ENCODE assay signal across 8 mouse cellular contexts in genomic region chr6:99096105-99096775, GRCm38 (mm10).
DNase-seq lines count a peak whose midpoint lies in the region; ATAC-seq and TF ChIP-seq lines count a peak whose summit lies in the region.

No protein-coding gene starts in this region.

- H3K9me3 ChIP-seq in MEL (replicated peaks; ENCODE audit: insufficient read depth, low read length), result no peaks in the 10 kb centered on the region
- no peaks in the 10 kb centered on the region for H3K9me3 ChIP-seq in embryonic facial prominence, embryonic 14.5 days (ENCODE audit: control insufficient read depth, low read length)

- H3K36me3 ChIP-seq in MEL (ENCODE audit: control insufficient read depth in 1 of 2, insufficient read depth in 2 of 2, low read length in 2 of 2), result peaks cover 0 to 13% of the 10 kb centered on the region in 2 experiments; a peak in 2 of 4 replicates
- H3K36me3 ChIP-seq in embryonic facial prominence, embryonic 14.5 days (ENCODE audit: control insufficient read depth, insufficient read depth, low read length), result no peaks in the 10 kb centered on the region

- H3K27ac ChIP-seq in MEL (ENCODE audit: control insufficient read depth, low read depth, low read length), result peak overlapping the region; percentile 91
- H3K27ac ChIP-seq in embryonic facial prominence, embryonic 14.5 days (replicated peaks; ENCODE audit: low read depth, low read length), result peak overlapping the region; percentile 61

- intact Hi-C loops in heart, postnatal 36 days (cut with DNase I), result no loop called here

- ATAC-seq in embryonic facial prominence, embryonic 14.5 days (ENCODE audit: low read depth), result no peak
- ATAC-seq in megakaryocyte, adult 5-6 weeks (ENCODE audit: poor library complexity, severe bottlenecking), result peak; percentile 85

- TF ChIP-seq CTCF in MEL (IDR thresholded peaks at IDR 0.05 in 2 of 3, conservative IDR thresholded peaks at IDR 0.05 in 1 of 3; ENCODE audit: control insufficient read depth in 1 of 3, insufficient read depth in 1 of 3, low read depth in 2 of 3, low read length in 3 of 3, poor library complexity in 1 of 3, severe bottlenecking in 1 of 3), result no peak

- WGBS in embryonic facial prominence, embryonic 14.5 days, result 20% methylated on average over 12 of the region's 12 CpGs

- H3K27me3 ChIP-seq in MEL (ENCODE audit: control insufficient read depth in 1 of 2, insufficient read depth in 2 of 2, low read length in 2 of 2), result no peaks in the 10 kb centered on the region
- no peaks in the 10 kb centered on the region for H3K27me3 ChIP-seq in embryonic facial prominence, embryonic 14.5 days (replicated peaks; ENCODE audit: control insufficient read depth, insufficient read depth, low read length)

- peak; percentile 38 for DNase-seq in 3T3-L1 (ENCODE audit: low read depth, low spot score)
- DNase-seq in MEL (ENCODE audit: low read depth, low spot score), result peak; percentile 87
- DNase-seq in embryonic facial prominence, embryonic 14.5 days (ENCODE audit: low spot score), result peak; percentile 65
- peak; percentile 59 to 69 for DNase-seq in heart, postnatal 36 days
- peak; percentile 14 for DNase-seq in layer of hippocampus, adult 9-11 months
- peak; percentile 64 to 66 for DNase-seq in spleen, adult 18-20 months
- no peak for DNase-seq in adipocyte (ENCODE audit: low spot score)

- TF ChIP-seq RAD21 in MEL (IDR thresholded peaks at IDR 0.05; ENCODE audit: low read depth, low read length), result no peak

- peak overlapping the region; percentile 82 for H3K9ac ChIP-seq in MEL (ENCODE audit: control insufficient read depth, low read depth, low read length, poor library complexity, severe bottlenecking)
- H3K9ac ChIP-seq in embryonic facial prominence, embryonic 14.5 days (ENCODE audit: low read depth, low read length), result 0 out of 2 replicates have a peak overlapping the region, but pooled peaks have one; percentile 39

- H3K4me3 ChIP-seq in MEL (ENCODE audit: control insufficient read depth in 1 of 2, insufficient read depth in 1 of 2, low read depth in 2 of 2, low read length in 2 of 2), result peak overlapping the region; percentile 57 to 69
- H3K4me3 ChIP-seq in embryonic facial prominence, embryonic 14.5 days (ENCODE audit: low read depth, low read length), result peak overlapping the region; percentile 23

- H3K4me2 ChIP-seq in embryonic facial prominence, embryonic 14.5 days (ENCODE audit: low read depth, low read length), result peak overlapping the region; percentile 56

- peaks cover 0 to 12% of the 10 kb centered on the region in 2 experiments; a peak in 2 of 4 replicates for H3K4me1 ChIP-seq in MEL (ENCODE audit: control insufficient read depth in 1 of 2, insufficient read depth in 2 of 2, low read length in 2 of 2)
- peaks cover 28% of the 10 kb centered on the region for H3K4me1 ChIP-seq in embryonic facial prominence, embryonic 14.5 days (ENCODE audit: control insufficient read depth, insufficient read depth, low read length)

- peak in 1 of 2 experiments; percentile 61; a peak in 3 of 4 replicates for TF ChIP-seq POLR2A in MEL (IDR thresholded peaks at IDR 0.05; ENCODE audit: control insufficient read depth in 1 of 2, insufficient read depth in 1 of 2, low read depth in 1 of 2, low read length in 2 of 2, poor library complexity in 1 of 2)

- H3K79me2 ChIP-seq in MEL (ENCODE audit: control insufficient read depth, insufficient read depth, low read length, poor library complexity), result peaks cover 3% of the 10 kb centered on the region

- TF ChIP-seq EP300 in MEL (IDR thresholded peaks at IDR 0.05; ENCODE audit: low read depth in 1 of 2, low read length in 2 of 2), result no peak

TF ChIP-seq in MEL, 35 proteins besides CTCF, POLR2A, EP300 and RAD21:
- TF ChIP-seq GABPA (IDR thresholded peaks at IDR 0.05; ENCODE audit: low read depth, low read length), result no peak
- no peak; the same call in 1 of the 2 replicates for TF ChIP-seq SMC3 (IDR thresholded peaks at IDR 0.05; ENCODE audit: low read depth, low read length)
- peak; percentile 60 for TF ChIP-seq ZMIZ1 (IDR thresholded peaks at IDR 0.05; ENCODE audit: low read depth, low read length)
- no peak for TF ChIP-seq NRF1 (IDR thresholded peaks at IDR 0.05; ENCODE audit: insufficient read depth, low read depth, low read length, poor library complexity, severe bottlenecking)
- no peak for TF ChIP-seq USF2 (IDR thresholded peaks at IDR 0.05; ENCODE audit: borderline replicate concordance in 1 of 2, insufficient read depth in 1 of 2, low read depth in 1 of 2, low read length in 2 of 2)
- peak; percentile 74; the same call in 1 of the 2 replicates for TF ChIP-seq TBP (IDR thresholded peaks at IDR 0.05; ENCODE audit: low read depth, low read length)
- no peak for TF ChIP-seq SIN3A (IDR thresholded peaks at IDR 0.05; ENCODE audit: low read length)
- TF ChIP-seq RCOR1 (IDR thresholded peaks at IDR 0.05; ENCODE audit: low read depth, low read length), result no peak
- no peak for TF ChIP-seq BHLHE40 (IDR thresholded peaks at IDR 0.05; ENCODE audit: borderline replicate concordance, low read depth, low read length)
- no peak for TF ChIP-seq ZKSCAN1 (IDR thresholded peaks at IDR 0.05; ENCODE audit: low read depth, low read length)
- TF ChIP-seq MXI1 (IDR thresholded peaks at IDR 0.05; ENCODE audit: low read depth, low read length), result 0 out of 2 replicates have a peak, but pooled peaks have one; percentile 9
- peak; percentile 84 for TF ChIP-seq ELF1 (IDR thresholded peaks at IDR 0.05; ENCODE audit: low read depth, low read length)
- TF ChIP-seq NELFE (IDR thresholded peaks at IDR 0.05; ENCODE audit: low read depth, low read length), result peak; percentile 12; the same call in 1 of the 2 replicates
